Mouse (Mus musculus): ENCODE results near the gene Wnt7a. TPM values are rescaled to one million over a fixed set of nuclear protein-coding genes. Genes with fewer than 3 reads are reported as not detected.

Gene Wnt7a
- polyA plus RNA-seq, 1 experiment = not detected

GRCm38 (mm10) chr6:91401591-91401990, 9.6 kb downstream of the Wnt7a start:
- TF ChIP-seq MYOG (IDR thresholded peaks at IDR 0.05; ENCODE audit: control insufficient read depth, extremely low read depth, insufficient read length) (no peak), CTCF (IDR thresholded peaks at IDR 0.05; ENCODE audit: control insufficient read depth, insufficient read depth, insufficient read length) (no peak), MAX (IDR thresholded peaks at IDR 0.05) (no peak), MYOD1 (IDR thresholded peaks at IDR 0.05; ENCODE audit: control insufficient read depth, insufficient read length, low read depth) (no peak), USF1 (IDR thresholded peaks at IDR 0.05; ENCODE audit: low read depth) (no peak), CEBPB (IDR thresholded peaks at IDR 0.05; ENCODE audit: low read depth) (no peak), FOSL1 (IDR thresholded peaks at IDR 0.05; ENCODE audit: insufficient read depth, low read length, poor library complexity, severe bottlenecking) (no peak)
- Histone ChIP-seq H3K79me2 (ENCODE audit: control insufficient read depth, insufficient read depth) (no peaks in the 10 kb centered on the region), H3K79me3 (ENCODE audit: low read depth) (no peaks in the 10 kb centered on the region), H3K27me3 (ENCODE audit: control insufficient read depth, insufficient read depth, insufficient read length) (peaks cover 80% of the 10 kb centered on the region), H3ac (ENCODE audit: control insufficient read depth, insufficient read length, low read depth) (no peak overlapping the region), H3K36me3 (ENCODE audit: control insufficient read depth, insufficient read depth) (no peaks in the 10 kb centered on the region), H3K4me3 (ENCODE audit: insufficient read depth, poor library complexity, severe bottlenecking) (no peak overlapping the region)

DNA sequence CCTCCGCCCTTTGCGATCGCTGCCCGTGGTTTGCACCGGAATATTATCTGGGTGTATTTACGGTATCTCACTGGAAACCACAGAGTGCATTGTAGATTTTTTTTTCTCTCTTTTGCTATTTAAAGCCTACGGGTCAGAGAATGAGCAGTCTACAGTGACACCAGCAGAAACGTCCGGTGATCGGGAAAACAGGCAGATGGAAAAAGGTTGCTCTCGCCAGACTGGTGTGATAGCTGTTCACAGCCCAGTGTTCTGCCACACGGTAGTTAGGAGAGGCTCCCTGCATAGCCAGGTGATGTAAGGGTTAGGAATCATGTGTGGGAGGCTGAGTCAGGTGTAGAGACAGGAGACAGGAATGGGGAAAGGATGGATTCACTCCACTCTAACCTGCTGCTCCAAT, 10.6 kb downstream of the Wnt7a start:
- TF ChIP-seq CTCF (IDR thresholded peaks at IDR 0.05; ENCODE audit: control insufficient read depth, insufficient read depth, insufficient read length) = no peak
- no peak for TF ChIP-seq FOSL1 (IDR thresholded peaks at IDR 0.05; ENCODE audit: insufficient read depth, low read length, poor library complexity, severe bottlenecking)
- no peak for TF ChIP-seq CEBPB (IDR thresholded peaks at IDR 0.05; ENCODE audit: low read depth)
- no peak for TF ChIP-seq MYOD1 (IDR thresholded peaks at IDR 0.05; ENCODE audit: control insufficient read depth, insufficient read length, low read depth)
- no peak for TF ChIP-seq USF1 (IDR thresholded peaks at IDR 0.05; ENCODE audit: low read depth)
- no peak for TF ChIP-seq MAX (IDR thresholded peaks at IDR 0.05)
- no peak for TF ChIP-seq MYOG (IDR thresholded peaks at IDR 0.05; ENCODE audit: control insufficient read depth, extremely low read depth, insufficient read length)
- Histone ChIP-seq H3K27me3 (ENCODE audit: control insufficient read depth, insufficient read depth, insufficient read length) (peaks cover 84% of the 10 kb centered on the region), H3K4me3 (ENCODE audit: insufficient read depth, poor library complexity, severe bottlenecking) (no peak overlapping the region), H3K79me2 (ENCODE audit: control insufficient read depth, insufficient read depth) (no peaks in the 10 kb centered on the region), H3ac (ENCODE audit: control insufficient read depth, insufficient read length, low read depth) (no peak overlapping the region), H3K79me3 (ENCODE audit: low read depth) (no peaks in the 10 kb centered on the region), H3K36me3 (ENCODE audit: control insufficient read depth, insufficient read depth) (no peaks in the 10 kb centered on the region)

- Histone ChIP-seq H3K79me2 (ENCODE audit: control insufficient read depth, insufficient read depth) (no peaks in the 10 kb centered on the region), H3K4me3 (ENCODE audit: insufficient read depth, poor library complexity, severe bottlenecking) (no peak overlapping the region), H3K27me3 (ENCODE audit: control insufficient read depth, insufficient read depth, insufficient read length) (peaks cover 58% of the 10 kb centered on the region), H3K79me3 (ENCODE audit: low read depth) (no peaks in the 10 kb centered on the region), H3ac (ENCODE audit: control insufficient read depth, insufficient read length, low read depth) (no peak overlapping the region), H3K36me3 (ENCODE audit: control insufficient read depth, insufficient read depth) (no peaks in the 10 kb centered on the region)
- TF ChIP-seq CTCF (IDR thresholded peaks at IDR 0.05; ENCODE audit: control insufficient read depth, insufficient read depth, insufficient read length) = no peak
- no peak for TF ChIP-seq MAX (IDR thresholded peaks at IDR 0.05)
- no peak for TF ChIP-seq CEBPB (IDR thresholded peaks at IDR 0.05; ENCODE audit: low read depth)
- no peak for TF ChIP-seq USF1 (IDR thresholded peaks at IDR 0.05; ENCODE audit: low read depth)
Measured at GRCm38 (mm10) chr6:91392475-91393174, 18.5 kb downstream of the Wnt7a start.

DNA sequence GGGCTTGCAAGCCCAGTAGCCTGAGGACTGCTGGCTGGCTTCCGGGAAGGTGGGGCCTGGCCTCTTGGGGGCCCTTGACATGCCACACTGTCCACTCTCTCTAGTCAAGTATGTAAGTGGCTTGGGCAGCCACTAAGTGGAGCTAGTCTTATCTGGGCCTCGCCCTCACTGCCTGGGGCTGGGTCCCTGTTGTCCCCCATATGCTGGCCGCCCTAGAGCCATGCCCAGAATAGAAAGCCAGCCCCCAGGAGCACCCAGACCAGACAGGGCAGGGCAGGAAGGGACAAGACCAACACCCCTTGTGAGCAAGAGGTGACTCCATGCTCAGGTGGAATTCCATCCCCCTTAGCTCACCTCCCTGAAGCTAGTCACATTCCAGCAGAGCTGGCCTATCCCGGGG, 22.0 kb downstream of the Wnt7a start:
- no peak overlapping the region for H3ac ChIP-seq (ENCODE audit: control insufficient read depth, insufficient read length, low read depth)
- no peak overlapping the region for H3K4me3 ChIP-seq (ENCODE audit: insufficient read depth, poor library complexity, severe bottlenecking)
- TF ChIP-seq MYOG (IDR thresholded peaks at IDR 0.05; ENCODE audit: control insufficient read depth, extremely low read depth, insufficient read length) (no peak), USF1 (IDR thresholded peaks at IDR 0.05; ENCODE audit: low read depth) (no peak), CTCF (IDR thresholded peaks at IDR 0.05; ENCODE audit: control insufficient read depth, insufficient read depth, insufficient read length) (no peak), FOSL1 (IDR thresholded peaks at IDR 0.05; ENCODE audit: insufficient read depth, low read length, poor library complexity, severe bottlenecking) (no peak), CEBPB (IDR thresholded peaks at IDR 0.05; ENCODE audit: low read depth) (no peak), MYOD1 (IDR thresholded peaks at IDR 0.05; ENCODE audit: control insufficient read depth, insufficient read length, low read depth) (no peak), MAX (IDR thresholded peaks at IDR 0.05) (no peak)
- H3K36me3 ChIP-seq (ENCODE audit: control insufficient read depth, insufficient read depth) = no peaks in the 10 kb centered on the region
- no peaks in the 10 kb centered on the region for H3K79me2 ChIP-seq (ENCODE audit: control insufficient read depth, insufficient read depth)
- peaks cover 55% of the 10 kb centered on the region for H3K27me3 ChIP-seq (ENCODE audit: control insufficient read depth, insufficient read depth, insufficient read length)
- H3K79me3 ChIP-seq (ENCODE audit: low read depth) = no peaks in the 10 kb centered on the region

- H3ac ChIP-seq (ENCODE audit: control insufficient read depth, insufficient read length, low read depth) = no peak overlapping the region
- H3K79me3 ChIP-seq (ENCODE audit: low read depth) = no peaks in the 10 kb centered on the region
- peaks cover 61% of the 10 kb centered on the region for H3K27me3 ChIP-seq (ENCODE audit: control insufficient read depth, insufficient read depth, insufficient read length)
- no peaks in the 10 kb centered on the region for H3K36me3 ChIP-seq (ENCODE audit: control insufficient read depth, insufficient read depth)
- H3K79me2 ChIP-seq (ENCODE audit: control insufficient read depth, insufficient read depth) = no peaks in the 10 kb centered on the region
- no peak overlapping the region for H3K4me3 ChIP-seq (ENCODE audit: insufficient read depth, poor library complexity, severe bottlenecking)
- TF ChIP-seq USF1 (IDR thresholded peaks at IDR 0.05; ENCODE audit: low read depth) (no peak), CTCF (IDR thresholded peaks at IDR 0.05; ENCODE audit: control insufficient read depth, insufficient read depth, insufficient read length) (no peak)
Measured at GRCm38 (mm10) chr6:91384415-91384814, 26.7 kb downstream of the Wnt7a start.

DNA sequence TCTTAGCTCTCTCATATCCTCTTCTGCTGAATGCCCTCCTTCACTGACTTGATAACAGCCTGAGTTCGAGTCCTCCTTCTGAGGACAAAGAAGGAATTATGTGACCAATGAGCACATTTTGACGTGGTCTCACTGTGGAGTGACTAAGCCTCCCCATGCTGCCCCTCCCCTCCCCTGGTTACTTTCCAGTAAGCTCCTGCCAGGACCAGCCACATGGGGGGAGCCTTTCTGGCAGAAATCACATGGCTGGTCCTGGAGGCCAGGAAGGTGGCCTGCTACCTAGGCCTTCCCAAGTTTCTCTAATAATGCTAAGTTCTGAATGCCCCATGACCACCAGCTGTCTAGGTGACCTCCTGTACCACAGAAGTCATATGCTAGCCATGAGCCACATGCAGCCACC, 27.3 kb downstream of the Wnt7a start:
- Histone ChIP-seq H3ac (ENCODE audit: control insufficient read depth, insufficient read length, low read depth) (no peak overlapping the region), H3K79me2 (ENCODE audit: control insufficient read depth, insufficient read depth) (no peaks in the 10 kb centered on the region), H3K4me3 (ENCODE audit: insufficient read depth, poor library complexity, severe bottlenecking) (no peak overlapping the region), H3K36me3 (ENCODE audit: control insufficient read depth, insufficient read depth) (no peaks in the 10 kb centered on the region), H3K27me3 (ENCODE audit: control insufficient read depth, insufficient read depth, insufficient read length) (peaks cover 62% of the 10 kb centered on the region), H3K79me3 (ENCODE audit: low read depth) (no peaks in the 10 kb centered on the region)
- TF ChIP-seq MYOD1 (IDR thresholded peaks at IDR 0.05; ENCODE audit: control insufficient read depth, insufficient read length, low read depth) (no peak), CTCF (IDR thresholded peaks at IDR 0.05; ENCODE audit: control insufficient read depth, insufficient read depth, insufficient read length) (no peak), MYOG (IDR thresholded peaks at IDR 0.05; ENCODE audit: control insufficient read depth, extremely low read depth, insufficient read length) (no peak), FOSL1 (IDR thresholded peaks at IDR 0.05; ENCODE audit: insufficient read depth, low read length, poor library complexity, severe bottlenecking) (no peak), CEBPB (IDR thresholded peaks at IDR 0.05; ENCODE audit: low read depth) (no peak), MAX (IDR thresholded peaks at IDR 0.05) (no peak), USF1 (IDR thresholded peaks at IDR 0.05; ENCODE audit: low read depth) (no peak)

Measured in C2C12 (cell line).